Mouse (Mus musculus): ENCODE results near the gene Mroh8. TPM values are rescaled to one million over a fixed set of nuclear protein-coding genes. Genes with fewer than 3 reads are reported as not detected.

Mroh8 gene
- polyA plus RNA-seq, 1 experiment: 3.4 TPM

- peak within 1 kb of the TSS; percentile 92 for H3K4me3 ChIP-seq (replicated peaks; ENCODE audit: control insufficient read depth, low read depth, low read length)
- WGBS: under 1% methylated on average over 64 of the region's 64 CpGs
- H3K27ac ChIP-seq (ENCODE audit: control insufficient read depth, insufficient read depth, low read depth, low read length, poor library complexity): peak within 1 kb of the TSS; percentile 98
- H3K4me1 ChIP-seq (ENCODE audit: control insufficient read depth, insufficient read depth, low read length): peaks cover 3% of the 10 kb centered on the region
- TF ChIP-seq POLR2A (IDR thresholded peaks at IDR 0.05; ENCODE audit: borderline replicate concordance, control insufficient read depth, low read depth, low read length): peak; percentile 62; the same call in 1 of the 2 replicates
- no peak for TF ChIP-seq CTCF (IDR thresholded peaks at IDR 0.05; ENCODE audit: control insufficient read depth, insufficient read depth, low read length)
These were observed 483 bp downstream of the Mroh8 start, which contains the start of gene Rpn2 for GRCm38 (mm10) chr2:157278717-157279415. Gene Rpn2, plus strand, starts transcription at chr2:157279017.

DNA sequence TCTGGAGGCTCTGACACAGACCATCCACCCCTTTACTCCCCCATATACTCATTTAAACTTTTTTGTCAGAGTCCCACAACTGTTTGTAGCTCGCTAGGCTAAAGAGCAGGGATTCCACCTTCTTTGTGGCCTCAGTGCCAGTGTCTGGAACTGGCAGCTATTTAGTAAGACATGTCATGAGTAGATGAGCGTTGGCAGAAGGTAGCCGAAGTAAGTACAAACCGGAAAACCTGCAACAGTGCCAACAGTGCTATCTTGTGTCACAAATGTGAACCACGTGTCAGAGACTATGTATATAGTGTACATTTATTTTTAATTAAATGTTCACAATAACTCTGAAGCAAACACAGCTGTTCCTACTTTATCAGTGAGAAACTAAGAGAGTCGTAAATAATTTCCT is 15.5 kb downstream of the Mroh8 start:
- no peak for TF ChIP-seq CTCF (IDR thresholded peaks at IDR 0.05; ENCODE audit: control insufficient read depth, insufficient read depth, low read length)
- WGBS: 69% methylated on average over 6 of the region's 6 CpGs
- Histone ChIP-seq H3K27ac (ENCODE audit: control insufficient read depth, insufficient read depth, low read depth, low read length, poor library complexity) (no peak overlapping the region), H3K4me1 (ENCODE audit: control insufficient read depth, insufficient read depth, low read length) (no peaks in the 10 kb centered on the region), H3K4me3 (replicated peaks; ENCODE audit: control insufficient read depth, low read depth, low read length) (no peak overlapping the region)

GRCm38 (mm10) chr2:157263101-157263500 is 16.2 kb downstream of the Mroh8 start:
- 86% methylated on average over 1 of the region's 1 CpGs for WGBS
- H3K27ac ChIP-seq (ENCODE audit: control insufficient read depth, insufficient read depth, low read depth, low read length, poor library complexity): no peak overlapping the region
- H3K4me1 ChIP-seq (ENCODE audit: control insufficient read depth, insufficient read depth, low read length): no peaks in the 10 kb centered on the region
- no peak overlapping the region for H3K4me3 ChIP-seq (replicated peaks; ENCODE audit: control insufficient read depth, low read depth, low read length)
- TF ChIP-seq CTCF (IDR thresholded peaks at IDR 0.05; ENCODE audit: control insufficient read depth, insufficient read depth, low read length): no peak
- TF ChIP-seq POLR2A (IDR thresholded peaks at IDR 0.05; ENCODE audit: borderline replicate concordance, control insufficient read depth, low read depth, low read length): no peak

DNA sequence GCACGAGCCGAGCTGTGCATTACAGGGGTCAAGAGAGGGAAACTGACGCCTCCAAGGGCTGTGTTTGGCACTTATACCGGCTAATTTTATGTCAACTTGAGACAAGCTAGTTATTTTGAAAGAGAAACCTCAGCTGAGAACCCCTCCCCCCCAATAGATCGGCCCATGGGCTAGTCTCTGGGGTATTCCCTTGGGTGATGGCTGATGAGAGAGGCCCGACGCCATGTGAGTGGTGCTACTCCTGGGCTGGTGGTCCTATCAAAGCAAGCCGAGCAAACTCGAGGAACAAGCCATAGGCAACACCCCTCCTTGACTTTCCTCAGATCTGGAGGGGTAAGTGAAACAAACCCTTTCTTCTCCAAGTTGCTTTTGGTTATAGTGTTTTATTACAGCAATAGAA is 16.8 kb downstream of the Mroh8 start:
- 71% methylated on average over 9 of the region's 9 CpGs for WGBS

GRCm38 (mm10) chr2:157261930-157262329 is 17.4 kb downstream of the Mroh8 start:
- Histone ChIP-seq H3K4me3 (replicated peaks; ENCODE audit: control insufficient read depth, low read depth, low read length) (no peak overlapping the region), H3K4me1 (ENCODE audit: control insufficient read depth, insufficient read depth, low read length) (no peaks in the 10 kb centered on the region), H3K27ac (ENCODE audit: control insufficient read depth, insufficient read depth, low read depth, low read length, poor library complexity) (no peak overlapping the region)
- TF ChIP-seq CTCF (IDR thresholded peaks at IDR 0.05; ENCODE audit: control insufficient read depth, insufficient read depth, low read length): no peak
- TF ChIP-seq POLR2A (IDR thresholded peaks at IDR 0.05; ENCODE audit: borderline replicate concordance, control insufficient read depth, low read depth, low read length): no peak
- WGBS: 77% methylated on average over 5 of the region's 5 CpGs

More for the DNA sequence above, 16.8 kb downstream of the Mroh8 start:
- Histone ChIP-seq H3K4me3 (replicated peaks; ENCODE audit: control insufficient read depth, low read depth, low read length) (no peak overlapping the region), H3K4me1 (ENCODE audit: control insufficient read depth, insufficient read depth, low read length) (no peaks in the 10 kb centered on the region), H3K27ac (ENCODE audit: control insufficient read depth, insufficient read depth, low read depth, low read length, poor library complexity) (no peak overlapping the region)
- TF ChIP-seq CTCF (IDR thresholded peaks at IDR 0.05; ENCODE audit: control insufficient read depth, insufficient read depth, low read length): no peak
- no peak for TF ChIP-seq POLR2A (IDR thresholded peaks at IDR 0.05; ENCODE audit: borderline replicate concordance, control insufficient read depth, low read depth, low read length)

GRCm38 (mm10) chr2:157259720-157260119 is 19.6 kb downstream of the Mroh8 start:
- no peak overlapping the region for H3K27ac ChIP-seq (ENCODE audit: control insufficient read depth, insufficient read depth, low read depth, low read length, poor library complexity)
- no peak overlapping the region for H3K4me3 ChIP-seq (replicated peaks; ENCODE audit: control insufficient read depth, low read depth, low read length)
- H3K4me1 ChIP-seq (ENCODE audit: control insufficient read depth, insufficient read depth, low read length): no peaks in the 10 kb centered on the region
- WGBS: 4% methylated on average over 5 of the region's 5 CpGs
- TF ChIP-seq POLR2A (IDR thresholded peaks at IDR 0.05; ENCODE audit: borderline replicate concordance, control insufficient read depth, low read depth, low read length) (no peak), CTCF (IDR thresholded peaks at IDR 0.05; ENCODE audit: control insufficient read depth, insufficient read depth, low read length) (peak; percentile 85)

DNA sequence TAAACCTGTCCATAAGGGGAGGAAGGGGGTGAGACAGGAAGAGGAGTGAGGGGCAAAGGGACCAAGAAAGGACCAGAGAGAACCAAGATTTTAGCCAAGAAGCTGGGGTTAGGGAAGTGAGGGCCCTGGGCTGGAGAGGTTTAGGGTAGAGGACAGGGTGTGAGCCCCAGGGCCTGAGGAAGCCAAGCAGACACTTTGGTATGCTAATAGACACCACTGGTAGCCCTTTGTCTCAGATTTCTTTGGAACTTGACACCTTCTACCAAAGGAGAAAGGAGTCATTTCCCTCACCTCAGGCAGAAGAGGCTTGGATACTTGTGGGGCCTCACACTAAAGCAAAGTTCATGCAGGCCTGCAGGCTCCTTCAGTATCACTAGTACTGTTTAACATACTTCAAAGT is 31.2 kb downstream of the Mroh8 start:
- Histone ChIP-seq H3K4me3 (replicated peaks; ENCODE audit: control insufficient read depth, low read depth, low read length) (no peak overlapping the region), H3K27ac (ENCODE audit: control insufficient read depth, insufficient read depth, low read depth, low read length, poor library complexity) (no peak overlapping the region), H3K4me1 (ENCODE audit: control insufficient read depth, insufficient read depth, low read length) (no peaks in the 10 kb centered on the region)
- TF ChIP-seq CTCF (IDR thresholded peaks at IDR 0.05; ENCODE audit: control insufficient read depth, insufficient read depth, low read length) (no peak), POLR2A (IDR thresholded peaks at IDR 0.05; ENCODE audit: borderline replicate concordance, control insufficient read depth, low read depth, low read length) (no peak)

DNA sequence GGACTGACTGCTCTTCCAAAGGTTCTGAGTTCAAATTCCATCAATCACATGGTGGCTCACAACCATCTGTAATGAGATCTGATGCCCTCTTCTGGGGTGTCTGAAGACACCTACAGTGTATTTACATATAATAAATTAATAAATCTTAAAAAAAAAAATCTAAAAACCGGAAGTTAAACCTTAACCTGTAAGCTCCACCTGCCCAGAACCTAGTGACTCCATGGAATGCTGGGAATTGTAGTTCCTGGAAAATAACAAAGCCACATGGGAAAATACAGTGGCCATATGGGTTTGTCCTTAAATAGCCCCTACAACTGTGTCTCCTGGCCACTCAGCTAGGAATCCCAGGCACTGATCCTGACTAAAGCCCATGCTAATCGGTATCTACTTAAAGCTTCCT is 33.7 kb downstream of the Mroh8 start:
- H3K4me1 ChIP-seq (ENCODE audit: control insufficient read depth, insufficient read depth, low read length): no peaks in the 10 kb centered on the region
- WGBS: 69% methylated on average over 2 of the region's 2 CpGs
- no peak overlapping the region for H3K27ac ChIP-seq (ENCODE audit: control insufficient read depth, insufficient read depth, low read depth, low read length, poor library complexity)
- TF ChIP-seq CTCF (IDR thresholded peaks at IDR 0.05; ENCODE audit: control insufficient read depth, insufficient read depth, low read length) (no peak), POLR2A (IDR thresholded peaks at IDR 0.05; ENCODE audit: borderline replicate concordance, control insufficient read depth, low read depth, low read length) (no peak)
- no peak overlapping the region for H3K4me3 ChIP-seq (replicated peaks; ENCODE audit: control insufficient read depth, low read depth, low read length)

GRCm38 (mm10) chr2:157245001-157245400 is 34.3 kb downstream of the Mroh8 start:
- H3K4me1 ChIP-seq (ENCODE audit: control insufficient read depth, insufficient read depth, low read length): no peaks in the 10 kb centered on the region
- WGBS: 23% methylated on average over 5 of the region's 5 CpGs
- H3K4me3 ChIP-seq (replicated peaks; ENCODE audit: control insufficient read depth, low read depth, low read length): no peak overlapping the region
- no peak overlapping the region for H3K27ac ChIP-seq (ENCODE audit: control insufficient read depth, insufficient read depth, low read depth, low read length, poor library complexity)
- no peak for TF ChIP-seq POLR2A (IDR thresholded peaks at IDR 0.05; ENCODE audit: borderline replicate concordance, control insufficient read depth, low read depth, low read length)
- no peak for TF ChIP-seq CTCF (IDR thresholded peaks at IDR 0.05; ENCODE audit: control insufficient read depth, insufficient read depth, low read length)

Data from bone marrow, adult 2 months (tissue).